Mouse (Mus musculus) embryonic facial prominence, embryonic 14.5 days (tissue): ENCODE data around the gene Fbxl7. TPM values are rescaled to one million over a fixed set of nuclear protein-coding genes. Genes with fewer than 3 reads are reported as not detected.

Experiments
- ATAC-seq: fragments of 200-750 bp; cut with Nextera tagmentation; 2 replicates; pipeline ENCODE4 v1.8.0; 2017; ENCODE audit warnings: low read depth, moderate number of reproducible peaks, moderate TSS enrichment
- DNase-seq: peaks from one replicate; pipeline ENCODE4 v3.0.0-alpha.2; 2015; ENCODE audit warnings: low spot score
- H3K27ac ChIP-seq: fragments of 300-500 bp; sonication (generic); replicated peaks from 2 replicates; pipeline ENCODE4 v1.5.1; 2014; ENCODE audit warnings: low read depth, mild to moderate bottlenecking, low read length, moderate library complexity
- H3K27me3 ChIP-seq: fragments of 300-500 bp; sonication (generic); replicated peaks from 2 replicates; pipeline ENCODE4 v1.6.1; 2014; ENCODE audit warnings: low read length; ENCODE audit not compliant: control insufficient read depth, insufficient read depth
- H3K36me3 ChIP-seq: fragments of 300-500 bp; sonication (generic); 2 replicates; pipeline ENCODE4 v1.6.1; 2014; ENCODE audit warnings: low read length, mixed read lengths; ENCODE audit not compliant: control insufficient read depth, insufficient read depth
- H3K4me1 ChIP-seq: fragments of 300-500 bp; sonication (generic); 2 replicates; pipeline ENCODE4 v1.6.1; 2014; ENCODE audit warnings: antibody characterized with exemption, low read length; ENCODE audit not compliant: control insufficient read depth, insufficient read depth
- H3K4me2 ChIP-seq: fragments of 300-500 bp; sonication (generic); 2 replicates; pipeline ENCODE4 v1.6.1; 2014; ENCODE audit warnings: low read depth, mild to moderate bottlenecking, low read length, moderate library complexity, mixed read lengths
- H3K4me3 ChIP-seq: fragments of 300-500 bp; sonication (generic); 2 replicates; pipeline ENCODE4 v1.5.1; 2014; ENCODE audit warnings: low read depth, mild to moderate bottlenecking, low read length
- H3K9ac ChIP-seq: fragments of 300-500 bp; sonication (generic); 2 replicates; pipeline ENCODE4 v1.6.1; 2014; ENCODE audit warnings: low read depth, mild to moderate bottlenecking, low read length, moderate library complexity, mixed read lengths
- H3K9me3 ChIP-seq: fragments of 300-500 bp; sonication (generic); 2 replicates; pipeline ENCODE4 v1.6.1; 2016; ENCODE audit warnings: low read length; ENCODE audit not compliant: control insufficient read depth
- WGBS: fragments of 180-500 bp; shearing (Covaris S2); extraction: QIAGEN DNeasy Blood & Tissue Kit; methylation state at CpG from one replicate; pipeline ENCODE4 v1.1.7; 2014; 5-methylcytosine and 5-hydroxymethylcytosine counted together
- polyA plus RNA-seq: library from polyadenylated mRNA; unstranded; fragments of >200 nt; fragmentation: Nextera tagmentation; extraction: Ambion mirVana; gene quantifications from 2 replicates; pipeline ENCODE4 v1.2.1, GENCODE M21; 2014

Gene Fbxl7
- polyA plus RNA-seq, 1 experiment from 2014 or later = 24.5 TPM

- H3K9ac ChIP-seq = no peak overlapping the region
- no peak for ATAC-seq
- WGBS = 41% methylated on average over 7 of the region's 7 CpGs
Measured at GRCm38 (mm10) chr15:26712271-26712670, 183.1 kb downstream of the Fbxl7 start.

GRCm38 (mm10) chr15:26704966-26705365, 190.4 kb downstream of the Fbxl7 start:
- DNase-seq (peak; percentile 75), ATAC-seq (no peak)
- Histone ChIP-seq H3K27ac (no peak overlapping the region), H3K4me3 (no peak overlapping the region), H3K4me1 (peaks cover 9% of the 10 kb centered on the region; the same call in 1 of the 2 replicates), H3K4me2 (no peak overlapping the region), H3K36me3 (no peaks in the 10 kb centered on the region), H3K27me3 (no peaks in the 10 kb centered on the region), H3K9me3 (no peaks in the 10 kb centered on the region), H3K9ac (no peak overlapping the region)
- 24% methylated on average over 2 of the region's 2 CpGs for WGBS

More at GRCm38 (mm10) chr15:26712271-26712670, 183.1 kb downstream of the Fbxl7 start:
- DNase-seq = peak; percentile 69
- Histone ChIP-seq H3K36me3 (no peaks in the 10 kb centered on the region), H3K4me2 (no peak overlapping the region), H3K4me3 (no peak overlapping the region), H3K27ac (no peak overlapping the region), H3K4me1 (peaks cover 24% of the 10 kb centered on the region), H3K9me3 (no peaks in the 10 kb centered on the region), H3K27me3 (no peaks in the 10 kb centered on the region)

- DNase-seq (peak; percentile 29), ATAC-seq (no peak)
- Histone ChIP-seq H3K9ac (no peak overlapping the region), H3K36me3 (no peaks in the 10 kb centered on the region), H3K4me1 (peaks cover 8% of the 10 kb centered on the region; the same call in 1 of the 2 replicates), H3K4me3 (no peak overlapping the region), H3K27ac (0 out of 2 replicates have a peak overlapping the region, but pooled peaks have one; percentile 8), H3K4me2 (no peak overlapping the region), H3K9me3 (no peaks in the 10 kb centered on the region), H3K27me3 (no peaks in the 10 kb centered on the region)
- 70% methylated on average over 6 of the region's 6 CpGs for WGBS
Measured at GRCm38 (mm10) chr15:26703156-26703840, 192.1 kb downstream of the Fbxl7 start.

- Histone ChIP-seq H3K4me2 (no peak overlapping the region), H3K4me3 (no peak overlapping the region), H3K27ac (no peak overlapping the region), H3K4me1 (peaks cover 8% of the 10 kb centered on the region; the same call in 1 of the 2 replicates), H3K9me3 (no peaks in the 10 kb centered on the region), H3K27me3 (no peaks in the 10 kb centered on the region), H3K9ac (no peak overlapping the region), H3K36me3 (no peaks in the 10 kb centered on the region)
- ATAC-seq (no peak), DNase-seq (no peak)
- WGBS = 62% methylated on average over 5 of the region's 5 CpGs
Measured at GRCm38 (mm10) chr15:26701949-26702675, 193.3 kb downstream of the Fbxl7 start.

GRCm38 (mm10) chr15:26693075-26693474, 202.3 kb downstream of the Fbxl7 start:
- H3K27me3 ChIP-seq = no peaks in the 10 kb centered on the region
- ATAC-seq (no peak), DNase-seq (no peak)
- H3K36me3 ChIP-seq = no peaks in the 10 kb centered on the region
- 55% methylated on average over 3 of the region's 3 CpGs for WGBS
- no peak overlapping the region for H3K4me3 ChIP-seq
- no peak overlapping the region for H3K9ac ChIP-seq
- H3K9me3 ChIP-seq = no peaks in the 10 kb centered on the region
- no peak overlapping the region for H3K27ac ChIP-seq
- H3K4me1 ChIP-seq = peaks cover 1% of the 10 kb centered on the region; the same call in 1 of the 2 replicates
- H3K4me2 ChIP-seq = no peak overlapping the region

- Histone ChIP-seq H3K27me3 (no peaks in the 10 kb centered on the region), H3K4me2 (no peak overlapping the region), H3K9me3 (no peaks in the 10 kb centered on the region), H3K9ac (no peak overlapping the region), H3K27ac (no peak overlapping the region), H3K4me1 (no peaks in the 10 kb centered on the region), H3K4me3 (no peak overlapping the region), H3K36me3 (no peaks in the 10 kb centered on the region)
- DNase-seq = no peak
- ATAC-seq = no peak
- 58% methylated on average over 10 of the region's 10 CpGs for WGBS
Measured at GRCm38 (mm10) chr15:26688472-26689104, 206.8 kb downstream of the Fbxl7 start.

- H3K9me3 ChIP-seq = no peaks in the 10 kb centered on the region
- H3K9ac ChIP-seq = no peak overlapping the region
- H3K4me1 ChIP-seq = no peaks in the 10 kb centered on the region
- WGBS = 64% methylated on average over 7 of the region's 7 CpGs
- H3K4me3 ChIP-seq = no peak overlapping the region
- DNase-seq (no peak), ATAC-seq (no peak)
- no peak overlapping the region for H3K27ac ChIP-seq
- H3K27me3 ChIP-seq = no peaks in the 10 kb centered on the region
- H3K4me2 ChIP-seq = no peak overlapping the region
- H3K36me3 ChIP-seq = no peaks in the 10 kb centered on the region
Measured at GRCm38 (mm10) chr15:26687729-26688128, 207.7 kb downstream of the Fbxl7 start.

GRCm38 (mm10) chr15:26682279-26682678, 213.1 kb downstream of the Fbxl7 start:
- H3K9ac ChIP-seq = no peak overlapping the region
- no peaks in the 10 kb centered on the region for H3K27me3 ChIP-seq
- no peak for DNase-seq
- WGBS = 85% methylated on average over 9 of the region's 9 CpGs
- no peak overlapping the region for H3K4me2 ChIP-seq
- no peak overlapping the region for H3K27ac ChIP-seq
- H3K4me1 ChIP-seq = no peaks in the 10 kb centered on the region
- H3K36me3 ChIP-seq = no peaks in the 10 kb centered on the region
- H3K9me3 ChIP-seq = no peaks in the 10 kb centered on the region
- ATAC-seq = no peak
- no peak overlapping the region for H3K4me3 ChIP-seq
